Mouse (Mus musculus): ENCODE results near the gene Syap1.
"Not testable (repeated sequence)": the region's sequence is repeated elsewhere in the genome, so short reads cannot be mapped to it uniquely, and the experiment has no call there.

Gene Syap1

GRCm38 (mm10) chrX:162887931-162888511 is at the start of gene Syap1:
TSS of gene Syap1 (minus strand) at chrX:162888447.
- DNase-seq (ENCODE audit: low spot score in 2 of 2) = peak; percentile 47 to 59

GRCm38 (mm10) chrX:162931467-162931866 is 43.2 kb upstream of the Syap1 start:
- DNase-seq (ENCODE audit: low spot score in 2 of 2) = no peak

- DNase-seq (ENCODE audit: low spot score in 2 of 2) = no peak
Measured at GRCm38 (mm10) chrX:162921487-162922125, 33.4 kb upstream of the Syap1 start.

GRCm38 (mm10) chrX:162915697-162916096 is 27.4 kb upstream of the Syap1 start:
- DNase-seq (ENCODE audit: low spot score in 2 of 2) = peak; percentile 6 to 55

- no peak for DNase-seq (ENCODE audit: low spot score in 2 of 2)
Measured at GRCm38 (mm10) chrX:162913651-162914050, 25.4 kb upstream of the Syap1 start.

- DNase-seq (ENCODE audit: low spot score in 2 of 2) = no peak
Measured at GRCm38 (mm10) chrX:162907554-162907953, 19.3 kb upstream of the Syap1 start.

GRCm38 (mm10) chrX:162902040-162902734 is 13.9 kb upstream of the Syap1 start:
- peak; percentile 15 to 29 for DNase-seq (ENCODE audit: low spot score in 2 of 2)

- peak; percentile 5 to 12 for DNase-seq (ENCODE audit: low spot score in 2 of 2)
Measured at GRCm38 (mm10) chrX:162901371-162902039, 13.3 kb upstream of the Syap1 start.

- no peak for DNase-seq (ENCODE audit: low spot score in 2 of 2)
Measured at GRCm38 (mm10) chrX:162900938-162901337, 12.7 kb upstream of the Syap1 start, which contains the start of gene Ctps2. TSS of gene Ctps2 (plus strand) at chrX:162901238.

- DNase-seq (ENCODE audit: low spot score in 2 of 2) = not testable (repeated sequence)
Measured at GRCm38 (mm10) chrX:162888575-162889223, 452 bp upstream of the Syap1 start.

- DNase-seq (ENCODE audit: low spot score in 2 of 2) = no peak
Measured at GRCm38 (mm10) chrX:162878236-162878635, 10.0 kb downstream of the Syap1 start.

- DNase-seq (ENCODE audit: low spot score in 2 of 2) = no peak
Measured at GRCm38 (mm10) chrX:162873761-162874160, 14.5 kb downstream of the Syap1 start.

- no peak for DNase-seq (ENCODE audit: low spot score in 2 of 2)
Measured at GRCm38 (mm10) chrX:162871734-162872517, 16.3 kb downstream of the Syap1 start.

GRCm38 (mm10) chrX:162868294-162868965 is 19.8 kb downstream of the Syap1 start:
- DNase-seq (ENCODE audit: low spot score in 2 of 2) = no peak

- DNase-seq (ENCODE audit: low spot score in 2 of 2) = no peak
Measured at GRCm38 (mm10) chrX:162848682-162849081, 39.6 kb downstream of the Syap1 start.

- no peak for DNase-seq (ENCODE audit: low spot score in 2 of 2)
Measured at GRCm38 (mm10) chrX:162845531-162845930, 42.7 kb downstream of the Syap1 start.

GRCm38 (mm10) chrX:162844447-162845100 is 43.7 kb downstream of the Syap1 start:
- DNase-seq (ENCODE audit: low spot score in 2 of 2) = no peak

GRCm38 (mm10) chrX:162832101-162832500 is 56.1 kb downstream of the Syap1 start:
- no peak for DNase-seq (ENCODE audit: low spot score in 2 of 2)

GRCm38 (mm10) chrX:162831542-162831941 is 56.7 kb downstream of the Syap1 start:
- DNase-seq (ENCODE audit: low spot score in 2 of 2) = no peak

GRCm38 (mm10) chrX:162831036-162831435 is 57.2 kb downstream of the Syap1 start:
- DNase-seq (ENCODE audit: low spot score in 2 of 2) = no peak

Measured in frontal cortex, postnatal 14 days (tissue).